Mouse (Mus musculus) gastrocnemius, adult 2 months (tissue): ENCODE measurements around the gene Dnal4. TPM values are rescaled to one million over a fixed set of nuclear protein-coding genes. Genes with fewer than 3 reads are reported as not detected.
A peak's percentile ranks its signal among the peaks of the same experiment; 100 is the strongest.
"Not testable (repeated sequence)": the region's sequence is repeated elsewhere in the genome, so short reads cannot be mapped to it uniquely, and the experiment has no call there.

Source experiments
- DNase-seq: peaks from one replicate; pipeline ENCODE4 v3.0.0; 2022
- H3K27ac ChIP-seq: fragments of 200-600 bp; 2 replicates; pipeline ENCODE4 v1.8.1; 2022; ENCODE audit warnings: mild to moderate bottlenecking
- H3K4me3 ChIP-seq: fragments of 200-600 bp; 2 replicates; pipeline ENCODE4 v1.8.1; 2022; ENCODE audit warnings: mild to moderate bottlenecking, moderate library complexity
- CTCF ChIP-seq: fragments of 200-600 bp; IDR thresholded peaks from 2 replicates; pipeline ENCODE4 v1.8.1; 2022; ENCODE audit warnings: antibody characterized with exemption, mild to moderate bottlenecking, moderate library complexity
- intact Hi-C: fragments of 180-260 bp; cut with DNase I; formaldehyde crosslinking; loops from one replicate; pipeline ENCODE4 v1.15.1; 2025
- long read RNA-seq, 2 experiments: library from polyadenylated mRNA; stranded (forward); transcript quantifications; one replicate each; pipeline ENCODE4 v2.0.0; 2021
- total RNA-seq, 2 experiments: library from RNA; stranded (reverse); gene quantifications; 2 replicates each; pipeline ENCODE4 v1.2.3; 2021

Gene Dnal4
- total RNA-seq: 1 to 10 TPM; 4.2 to 6.2 TPM
- long read RNA-seq, experiment 1, transcript Dnal4-201 (4 exons, 1,472 nt): major isoform, 10 of 14 reads
- long read RNA-seq, experiment 1, partial matches to known transcripts: 2 of 14 reads
- long read RNA-seq, experiment 1, other reads (novel, unspliced or antisense): 0 of 14 reads
- long read RNA-seq, experiment 2, transcript Dnal4-201 (4 exons, 1,472 nt): major isoform, 15 of 17 reads
- long read RNA-seq, experiment 2, partial matches to known transcripts: 1 of 17 reads
- long read RNA-seq, experiment 2, other reads (novel, unspliced or antisense): 1 of 17 reads

GRCm38 (mm10) chr15:79777749-79778148 lies at the start of gene Dnal4:
Dnal4 (minus strand) TSS chr15:79777849.
- intact Hi-C loops: no loop called here
- no peak within 1 kb of the TSS for H3K4me3 ChIP-seq
- no peak within 1 kb of the TSS for H3K27ac ChIP-seq
- DNase-seq: no peak
- no peak for TF ChIP-seq CTCF

DNA sequence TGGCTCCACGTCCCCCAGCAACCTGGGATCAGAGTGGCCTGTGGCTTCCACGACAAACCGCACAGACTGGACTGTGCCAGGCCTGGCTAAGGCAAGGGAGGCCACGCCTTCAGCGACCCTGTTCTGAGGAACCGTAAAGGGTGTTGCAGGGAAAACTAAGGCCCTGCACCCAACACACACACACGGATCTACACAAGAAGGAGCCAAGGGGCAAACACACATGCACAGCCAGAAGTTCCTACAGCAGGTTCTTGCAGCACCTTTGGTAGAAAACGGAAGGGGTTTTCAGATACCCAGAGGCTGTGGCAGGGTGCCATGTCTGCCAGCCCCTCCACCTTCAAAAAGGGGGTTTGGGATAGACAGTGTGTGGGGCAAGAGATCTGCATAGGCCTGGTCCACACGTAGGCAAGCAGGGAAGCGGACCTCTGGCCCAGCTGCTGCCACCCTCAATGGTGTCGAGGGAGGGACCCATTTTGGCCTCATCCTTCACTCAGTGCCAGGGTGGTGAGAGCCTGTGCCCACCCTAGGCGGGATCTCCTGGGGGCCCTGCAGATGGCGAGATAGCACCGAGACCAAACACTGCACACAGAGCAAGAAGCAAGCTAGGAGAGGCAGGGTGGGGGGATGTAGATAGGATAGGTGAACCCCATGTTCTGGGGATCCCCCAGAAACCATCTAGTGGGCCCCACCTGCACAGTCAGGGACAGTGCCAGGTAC lies 49.6 kb upstream of the Dnal4 start:
- intact Hi-C loops: loop anchor here (10.0 kb wide), 1 partner anchor 72 kb away; no protein-coding TSS in a partner anchor
- Histone ChIP-seq H3K27ac (no peak overlapping the region), H3K4me3 (no peak overlapping the region)
- DNase-seq: no peak
- TF ChIP-seq CTCF: no peak

DNA sequence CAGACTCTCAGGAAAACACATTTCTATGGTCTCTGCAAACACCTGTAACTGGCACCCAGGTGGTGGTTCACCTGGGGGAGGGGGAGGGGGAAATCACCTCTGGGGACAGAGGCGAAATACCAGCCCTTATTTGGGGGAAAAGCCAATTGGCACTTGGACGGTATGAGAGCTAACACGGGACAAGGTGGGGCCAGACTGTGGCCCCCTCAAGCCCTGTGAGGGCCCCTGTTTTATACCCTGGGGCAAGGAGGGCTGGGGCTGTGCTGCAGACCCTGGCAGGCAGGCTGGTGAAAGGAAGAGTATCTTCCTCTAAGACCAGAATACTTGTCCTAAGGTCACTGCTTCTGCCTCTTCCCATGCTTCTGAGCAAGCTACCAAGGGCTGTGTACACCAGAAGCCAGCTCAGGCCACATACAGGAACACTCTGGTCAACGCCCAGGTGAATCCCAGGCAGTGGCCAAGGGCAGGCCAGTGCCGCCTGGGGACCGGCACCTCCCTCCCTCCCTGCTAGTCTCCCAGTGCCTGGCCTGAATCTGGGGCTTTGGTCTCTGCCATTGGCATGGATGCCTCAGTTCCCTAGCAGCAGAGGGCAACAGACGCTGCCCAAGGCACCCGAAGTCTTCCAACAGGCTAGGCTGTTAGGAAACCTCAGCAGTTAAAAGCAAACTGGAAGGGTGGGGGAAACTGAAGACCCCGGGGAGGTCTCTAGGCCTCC lies 48.7 kb upstream of the Dnal4 start:
- DNase-seq: no peak
- TF ChIP-seq CTCF: no peak
- H3K4me3 ChIP-seq: no peak overlapping the region
- H3K27ac ChIP-seq: no peak overlapping the region
- intact Hi-C loops: loop anchor here (10.0 kb wide), 1 partner anchor 72 kb away; no protein-coding TSS in a partner anchor

DNA sequence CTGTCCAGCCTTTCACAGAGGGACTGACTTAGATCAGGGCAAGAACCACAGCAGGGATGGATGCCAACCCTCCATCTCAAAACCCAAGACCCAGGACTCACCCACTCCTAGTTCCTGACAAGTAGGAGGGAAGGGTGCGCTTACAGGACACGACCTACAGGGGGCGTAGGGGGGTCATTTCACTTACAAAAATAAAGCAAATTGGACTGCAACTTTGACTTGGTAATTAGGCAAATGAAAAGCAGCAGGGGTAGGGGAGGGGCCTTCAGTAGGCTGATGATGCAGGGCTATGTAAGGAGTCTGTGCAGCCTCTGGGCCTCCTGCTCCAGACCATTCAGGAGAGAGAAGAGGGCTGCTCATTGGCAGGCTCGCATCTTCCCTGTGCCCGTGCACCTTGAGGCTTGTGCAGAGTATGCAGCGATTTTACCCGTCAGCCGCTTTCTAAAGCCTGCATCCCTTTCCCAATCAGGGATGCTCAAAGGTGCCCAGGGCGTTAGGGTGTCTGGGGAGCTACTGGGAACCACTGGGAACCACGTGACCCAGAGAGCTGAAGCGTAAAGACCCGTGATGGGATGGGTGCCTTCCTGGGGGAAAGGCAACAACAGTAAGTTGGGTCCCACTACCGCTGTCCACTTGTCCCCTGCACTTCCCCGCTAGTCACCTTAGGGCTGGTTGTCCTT lies 47.6 kb upstream of the Dnal4 start:
- TF ChIP-seq CTCF: peak; percentile 65
- H3K27ac ChIP-seq: no peak overlapping the region
- DNase-seq: no peak
- H3K4me3 ChIP-seq: no peak overlapping the region
- intact Hi-C loops: loop anchor here (10.0 kb wide), 1 partner anchor 70 kb away; no protein-coding TSS in a partner anchor

- DNase-seq: peak; percentile 81
- no peak overlapping the region for H3K27ac ChIP-seq
- no peak overlapping the region for H3K4me3 ChIP-seq
- intact Hi-C loops: loop anchor here (10.0 kb wide), 1 partner anchor 69 kb away; no protein-coding TSS in a partner anchor
- TF ChIP-seq CTCF: no peak
These were observed 46.1 kb upstream of the Dnal4 start for GRCm38 (mm10) chr15:79823588-79824280.

DNA sequence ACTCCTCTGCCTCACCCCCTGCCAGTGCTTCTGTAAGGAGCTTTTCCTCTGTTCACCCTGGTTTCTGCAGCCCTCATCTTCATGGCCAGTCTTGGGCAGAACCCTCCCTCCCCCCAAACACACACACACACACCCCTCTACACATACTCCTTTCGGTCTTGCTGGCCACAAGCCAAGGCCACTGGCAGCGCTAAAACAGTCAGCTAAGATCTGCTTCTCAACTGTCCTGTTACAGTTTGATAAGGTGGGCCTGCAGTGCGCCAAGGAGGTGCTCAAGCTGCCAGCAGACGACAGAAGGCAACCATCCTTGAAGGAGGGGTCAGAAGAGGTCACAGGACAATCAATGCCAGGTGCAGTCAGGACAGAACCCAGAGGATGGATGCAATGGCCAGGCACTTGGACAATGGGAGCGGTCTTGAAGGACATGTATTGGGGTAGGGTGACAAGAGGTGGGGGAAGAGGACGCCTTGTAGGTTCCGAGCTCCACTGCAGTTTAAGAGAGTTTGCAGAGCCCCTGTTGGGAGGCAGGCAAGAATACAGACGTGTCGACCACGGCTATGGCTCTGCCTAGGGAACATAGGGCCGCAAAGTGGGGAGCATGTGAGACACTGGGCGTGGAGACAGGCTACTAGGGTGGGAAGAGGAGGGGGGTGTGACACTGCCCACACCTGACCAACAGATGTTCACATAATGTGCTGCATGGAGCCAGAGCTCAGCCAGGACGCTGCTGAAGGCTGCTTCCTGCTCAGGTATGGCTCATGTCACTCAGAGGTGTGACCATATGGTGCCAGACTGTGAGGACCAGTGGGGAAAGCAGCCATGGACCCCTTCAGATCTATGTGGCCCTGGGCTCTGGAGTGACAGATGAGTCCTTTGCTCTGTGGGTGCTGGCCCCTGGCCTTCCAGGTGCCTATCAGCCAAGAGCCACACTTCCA lies 44.9 kb upstream of the Dnal4 start:
- intact Hi-C loops: loop anchor here (10.0 kb wide), 1 partner anchor 68 kb away; no protein-coding TSS in a partner anchor
- TF ChIP-seq CTCF: no peak
- Histone ChIP-seq H3K27ac (no peak overlapping the region), H3K4me3 (no peak overlapping the region)
- no peak for DNase-seq

GRCm38 (mm10) chr15:79818325-79818724 lies 40.7 kb upstream of the Dnal4 start:
- Histone ChIP-seq H3K27ac (no peak overlapping the region), H3K4me3 (no peak overlapping the region)
- intact Hi-C loops: no loop called here
- DNase-seq: no peak
- peak; percentile 20; the same call in 1 of the 2 replicates for TF ChIP-seq CTCF

GRCm38 (mm10) chr15:79813666-79814258 lies 36.1 kb upstream of the Dnal4 start:
- TF ChIP-seq CTCF: no peak
- Histone ChIP-seq H3K4me3 (no peak overlapping the region), H3K27ac (no peak overlapping the region)
- DNase-seq: no peak
- intact Hi-C loops: no loop called here

GRCm38 (mm10) chr15:79812840-79813239 lies 35.2 kb upstream of the Dnal4 start:
- H3K4me3 ChIP-seq, H3K27ac ChIP-seq, intact Hi-C loops, DNase-seq: not testable (repeated sequence)

DNA sequence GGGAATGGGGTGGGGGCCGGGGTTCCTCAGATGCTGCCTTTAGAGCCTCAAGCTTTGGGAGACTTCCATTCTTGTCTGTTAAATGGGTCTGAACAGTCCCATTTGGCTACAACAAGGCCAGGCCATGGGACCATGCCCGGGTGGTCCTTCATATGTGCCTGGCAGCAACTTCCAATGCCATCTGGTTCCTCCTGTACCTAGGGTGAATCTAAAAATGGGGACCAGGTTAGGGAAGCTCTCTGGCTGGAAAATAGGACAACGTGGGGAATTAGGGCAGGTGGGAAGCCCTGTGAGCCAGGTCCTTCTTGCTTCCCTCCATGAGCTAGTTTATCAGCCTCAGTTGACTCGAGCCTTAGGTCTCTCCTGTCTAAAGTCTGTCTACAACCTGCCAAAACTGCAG lies 33.3 kb upstream of the Dnal4 start:
- H3K4me3 ChIP-seq: no peak overlapping the region
- intact Hi-C loops: no loop called here

More for the DNA sequence above, 33.3 kb upstream of the Dnal4 start:
- DNase-seq: no peak
- no peak overlapping the region for H3K27ac ChIP-seq
- no peak for TF ChIP-seq CTCF
